Mouse (Mus musculus) embryo, embryonic 11.5 days (tissue): ENCODE results near the gene Pcbd1.
"Not testable (repeated sequence)": the region's sequence is repeated elsewhere in the genome, so short reads cannot be mapped to it uniquely, and the experiment has no call there.

Experiments used
- DNase-seq: peaks from one replicate; pipeline ENCODE4 v3.0.0-alpha.2; 2012; ENCODE audit warnings: low read depth, low spot score

Gene Pcbd1

DNA sequence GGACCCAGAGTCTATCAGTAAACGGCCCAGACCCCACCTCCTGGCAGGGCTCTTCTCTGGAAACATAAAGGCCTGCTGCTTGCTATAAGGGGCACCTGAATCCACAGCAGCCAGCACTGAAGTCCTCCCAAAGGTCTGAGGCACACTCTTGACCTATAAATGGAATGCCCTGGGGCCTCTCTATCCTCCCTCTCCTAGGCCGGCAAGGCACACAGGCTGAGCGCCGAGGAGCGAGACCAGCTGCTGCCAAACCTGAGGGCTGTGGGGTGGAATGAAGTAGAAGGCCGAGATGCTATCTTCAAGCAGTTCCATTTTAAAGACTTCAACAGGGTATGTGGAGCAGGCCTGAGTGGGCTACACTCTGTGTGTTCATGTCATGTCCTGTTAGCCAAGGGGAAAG is 2.7 kb downstream of the Pcbd1 start:
- no peak for DNase-seq

GRCm38 (mm10) chr10:61103564-61104114 is 14.5 kb downstream of the Pcbd1 start:
- no peak for DNase-seq

- no peak for DNase-seq
Measured at GRCm38 (mm10) chr10:61114246-61114720, 25.2 kb downstream of the Pcbd1 start.

DNA sequence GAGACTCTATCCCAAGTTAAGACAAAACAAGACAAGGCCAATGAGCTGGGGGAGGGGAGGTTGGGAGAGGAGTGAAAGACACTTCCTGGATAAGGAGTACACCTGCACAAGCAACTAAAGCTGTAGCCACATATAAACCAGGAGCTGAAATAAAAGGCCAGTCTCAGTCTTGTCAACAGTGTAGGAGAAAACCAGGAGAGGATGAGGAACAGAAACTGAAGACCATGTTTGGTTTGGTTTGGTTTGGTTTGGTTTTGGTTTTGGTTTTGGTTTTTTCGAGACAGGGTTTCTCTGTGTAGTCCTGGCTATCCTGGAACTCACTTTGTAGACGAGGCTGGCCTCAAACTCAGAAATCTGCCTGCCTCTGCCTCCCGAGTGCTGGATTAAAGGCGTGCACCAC is 32.6 kb downstream of the Pcbd1 start:
- DNase-seq: not testable (repeated sequence)

- no peak for DNase-seq
Measured at GRCm38 (mm10) chr10:61123276-61123913, 34.3 kb downstream of the Pcbd1 start.

DNA sequence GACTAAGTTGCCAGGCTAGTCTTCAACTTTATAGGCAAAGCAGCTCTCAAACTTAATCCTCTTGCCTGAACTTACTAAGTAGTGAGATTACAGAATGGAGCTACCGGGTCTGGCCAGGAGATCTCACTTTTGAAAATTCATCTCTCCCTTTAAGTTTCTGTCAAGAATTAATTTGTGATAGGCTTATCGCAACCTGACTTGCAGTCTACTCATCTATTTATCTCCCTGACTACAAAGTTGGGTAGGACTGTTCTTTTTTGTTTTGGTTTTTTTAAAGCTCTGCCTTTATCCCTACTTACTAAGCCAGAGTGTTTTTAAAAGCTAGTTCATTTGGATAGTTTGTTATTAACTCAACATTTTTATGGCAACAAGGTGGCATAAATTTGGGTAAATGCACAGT is 35.3 kb downstream of the Pcbd1 start:
- no peak for DNase-seq

DNA sequence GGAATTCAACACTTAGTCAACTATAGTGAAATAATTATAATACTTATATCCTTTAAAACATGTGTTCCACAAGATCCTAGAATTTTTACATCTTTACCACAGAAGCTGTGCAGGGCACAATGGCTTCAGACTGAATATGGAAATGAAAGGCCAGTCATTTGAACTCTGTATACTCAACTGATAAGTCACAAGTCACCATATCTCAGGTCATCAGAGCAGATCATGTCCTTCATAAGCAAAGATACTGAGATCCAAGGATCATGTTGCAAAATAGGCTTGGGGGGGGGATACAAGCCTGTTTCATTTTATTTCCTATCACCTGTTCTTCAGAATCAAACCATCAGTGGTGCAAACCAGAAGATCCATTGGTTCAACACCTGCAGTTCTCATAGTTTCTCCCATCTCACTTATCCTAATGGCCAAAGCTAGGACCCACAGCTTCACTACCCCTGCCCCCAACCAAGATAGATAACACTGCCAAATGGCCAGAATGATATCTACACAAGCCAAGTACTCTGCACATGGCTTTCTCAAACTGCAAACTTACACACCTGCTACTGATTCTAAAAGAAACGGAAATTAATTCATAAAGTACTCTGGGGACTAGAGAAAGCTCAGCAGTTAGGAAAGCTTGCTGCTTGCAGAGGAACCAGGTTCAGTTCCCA is 39.7 kb downstream of the Pcbd1 start:
- DNase-seq: no peak

- no peak for DNase-seq
Measured at GRCm38 (mm10) chr10:61130959-61131358, 41.8 kb downstream of the Pcbd1 start.

GRCm38 (mm10) chr10:61134041-61134440 is 44.9 kb downstream of the Pcbd1 start:
- no peak for DNase-seq

DNA sequence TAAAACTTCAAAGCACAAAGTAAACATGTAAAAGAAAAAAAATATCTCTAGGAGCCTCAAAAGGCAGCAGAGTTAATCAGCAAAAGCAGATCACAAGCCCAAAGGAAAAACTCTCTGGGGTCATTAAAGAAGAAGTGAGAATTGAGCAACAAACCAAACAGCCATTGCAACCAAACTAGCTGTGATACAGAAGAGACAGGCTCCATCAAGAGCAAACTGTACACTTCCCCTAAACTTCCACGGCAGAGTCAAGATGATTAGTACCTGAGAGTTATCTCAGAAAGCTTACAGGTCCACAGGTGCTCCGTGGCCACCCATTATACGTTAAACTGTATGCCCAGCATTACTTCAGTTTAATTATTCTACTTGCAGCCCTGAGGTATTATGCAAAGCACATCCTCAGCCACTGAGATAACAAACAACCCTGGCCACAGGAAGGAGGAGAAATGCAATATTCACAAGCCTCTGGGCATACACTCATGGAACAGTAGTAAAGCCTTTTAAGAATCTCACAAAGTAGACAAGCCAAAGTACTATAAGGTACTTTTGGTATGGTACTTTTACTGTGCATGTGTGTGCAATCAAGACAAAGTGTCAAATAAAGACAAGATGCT is 46.2 kb downstream of the Pcbd1 start:
- DNase-seq: no peak

- no peak for DNase-seq
Measured at GRCm38 (mm10) chr10:61137567-61137966, 48.4 kb downstream of the Pcbd1 start.

DNA sequence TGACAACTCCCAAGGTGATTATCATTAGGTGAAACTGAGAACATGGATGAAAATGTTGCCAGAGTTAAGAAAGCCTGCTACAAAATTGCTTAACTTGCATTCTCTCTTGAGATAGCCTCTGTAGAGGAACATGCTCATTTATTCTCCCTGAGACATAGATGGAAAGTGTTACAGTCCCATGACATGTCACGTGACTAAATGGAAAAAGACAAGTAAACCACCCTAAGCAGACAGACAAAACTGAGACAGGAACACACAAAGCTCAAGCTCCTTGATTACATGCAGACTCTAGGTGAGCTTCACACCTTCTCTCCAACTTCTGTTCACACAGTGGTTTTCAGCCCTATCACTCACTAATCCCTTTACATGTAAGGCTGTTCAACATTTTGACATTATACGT is 54.2 kb downstream of the Pcbd1 start:
- DNase-seq: no peak
